Comparison of ENCODE assay signal across 8 mouse cellular contexts in genomic region chr11:120712771-120713568, GRCm38 (mm10). TPM values are rescaled to one million over a fixed set of nuclear protein-coding genes. Genes with fewer than 3 reads are reported as not detected.
DNase-seq lines count a peak whose midpoint lies in the region; ATAC-seq and TF ChIP-seq lines count a peak whose summit lies in the region.

No protein-coding gene starts in this region.

- peaks cover 44% of the 10 kb centered on the region for H3K36me3 ChIP-seq in forebrain, postnatal 0 days (ENCODE audit: insufficient read depth)
- peaks cover 8% of the 10 kb centered on the region for H3K36me3 ChIP-seq in hindbrain, postnatal 0 days (ENCODE audit: insufficient read depth, low read length)
- peaks cover 65% of the 10 kb centered on the region for H3K36me3 ChIP-seq in liver, embryonic 12.5 days

- peak overlapping the region; percentile 51 for H3K27ac ChIP-seq in forebrain, postnatal 0 days (ENCODE audit: low read depth, low read length)
- peak overlapping the region; percentile 75 for H3K27ac ChIP-seq in hindbrain, postnatal 0 days
- peak overlapping the region; percentile 77 for H3K27ac ChIP-seq in liver, embryonic 12.5 days

- peak; percentile 56 for DNase-seq in urinary bladder, postnatal 14 days (ENCODE audit: low spot score)
- DNase-seq in urinary bladder, adult 18-20 months (ENCODE audit: low spot score in 2 of 2): no peak
- DNase-seq in cerebellum, adult 18-20 months: peak; percentile 49 to 58
- DNase-seq in forebrain, postnatal 0 days: peak; percentile 58
- peak; percentile 49 for DNase-seq in hindbrain, postnatal 0 days (ENCODE audit: low spot score)
- peak; percentile 84 for DNase-seq in neural tube, embryonic 10.5 days (ENCODE audit: extremely low spot score, low spot score)
- DNase-seq in thymus, postnatal 10 days (ENCODE audit: low spot score in 2 of 2): peak; percentile 47 to 70

- H3K4me3 ChIP-seq in forebrain, postnatal 0 days (ENCODE audit: low read depth, low read length): peak overlapping the region; percentile 54
- peak overlapping the region; percentile 51 for H3K4me3 ChIP-seq in hindbrain, postnatal 0 days (ENCODE audit: low read length)
- peak overlapping the region; percentile 75 for H3K4me3 ChIP-seq in liver, embryonic 12.5 days

- peak overlapping the region; percentile 98 for H3K4me2 ChIP-seq in forebrain, postnatal 0 days (ENCODE audit: low read depth)
- peak overlapping the region; percentile 83 for H3K4me2 ChIP-seq in hindbrain, postnatal 0 days (ENCODE audit: low read depth, low read length)
- peak overlapping the region; percentile 99 for H3K4me2 ChIP-seq in liver, embryonic 12.5 days

- H3K9me3 ChIP-seq in forebrain, postnatal 0 days (ENCODE audit: low read length): no peaks in the 10 kb centered on the region
- H3K9me3 ChIP-seq in hindbrain, postnatal 0 days (ENCODE audit: low read length): no peaks in the 10 kb centered on the region
- H3K9me3 ChIP-seq in liver, embryonic 12.5 days (replicated peaks): no peaks in the 10 kb centered on the region

- no peaks in the 10 kb centered on the region for H3K27me3 ChIP-seq in forebrain, postnatal 0 days (ENCODE audit: insufficient read depth, low read length)
- no peaks in the 10 kb centered on the region for H3K27me3 ChIP-seq in hindbrain, postnatal 0 days (ENCODE audit: insufficient read depth, low read length)
- no peaks in the 10 kb centered on the region for H3K27me3 ChIP-seq in liver, embryonic 12.5 days (replicated peaks)

- H3K9ac ChIP-seq in forebrain, postnatal 0 days: peak overlapping the region; percentile 45
- H3K9ac ChIP-seq in hindbrain, postnatal 0 days (replicated peaks; ENCODE audit: low read length): peak overlapping the region; percentile 51
- H3K9ac ChIP-seq in liver, embryonic 12.5 days: peak overlapping the region; percentile 83

- peak; percentile 72 for TF ChIP-seq CTCF in forebrain, postnatal 0 days (IDR thresholded peaks at IDR 0.05; ENCODE audit: low read depth)
- TF ChIP-seq CTCF in hindbrain, postnatal 0 days (IDR thresholded peaks at IDR 0.05; ENCODE audit: low read depth): peak; percentile 77

- H3K4me1 ChIP-seq in forebrain, postnatal 0 days (ENCODE audit: insufficient read depth): peaks cover 16% of the 10 kb centered on the region; the same call in 1 of the 2 replicates
- H3K4me1 ChIP-seq in hindbrain, postnatal 0 days (ENCODE audit: insufficient read depth, low read length): peaks cover 16% of the 10 kb centered on the region
- H3K4me1 ChIP-seq in liver, embryonic 12.5 days: peaks cover 25% of the 10 kb centered on the region

- WGBS in forebrain, postnatal 0 days: 2% methylated on average over 38 of the region's 38 CpGs
- under 1% methylated on average over 38 of the region's 38 CpGs for WGBS in hindbrain, postnatal 0 days
- WGBS in liver, embryonic 12.5 days (ENCODE audit: insufficient replicate concordance): under 1% methylated on average over 38 of the region's 38 CpGs

- ATAC-seq in forebrain, postnatal 0 days: peak; percentile 17; the same call in 1 of the 2 replicates
- ATAC-seq in hindbrain, postnatal 0 days: peak; percentile 65
- peak; percentile 27 for ATAC-seq in liver, embryonic 12.5 days

RNA-seq across cellular contexts. Expression of gene Cenpx, which starts 0.6 kb away (rescaled TPM):
- total RNA-seq in forebrain, postnatal 0 days (2014; rRNA removed): 28.5 and 52.1 TPM in 2 replicates
- polyA plus RNA-seq in forebrain, postnatal 0 days (2015; fragmentation: Nextera tagmentation; extraction: Ambion mirVana): 91.3 and 114 TPM in 2 replicates
- total RNA-seq in hindbrain, postnatal 0 days (2014; rRNA removed): 57.6 and 78.6 TPM in 2 replicates
- polyA plus RNA-seq in hindbrain, postnatal 0 days (2015; fragmentation: Nextera tagmentation; extraction: Ambion mirVana): 99.7 and 100 TPM in 2 replicates
- 130 and 137 TPM in 2 replicates for polyA plus RNA-seq in liver, embryonic 12.5 days (2016; fragmentation: Nextera tagmentation; extraction: Ambion mirVana)

RNA-seq across cellular contexts. Expression of gene Lrrc45, which starts 0.8 kb away (rescaled TPM):
- 57.6 and 58.4 TPM in 2 replicates for total RNA-seq in forebrain, postnatal 0 days (2014; rRNA removed)
- 31.0 and 41.0 TPM in 2 replicates for polyA plus RNA-seq in forebrain, postnatal 0 days (2015; fragmentation: Nextera tagmentation; extraction: Ambion mirVana)
- total RNA-seq in hindbrain, postnatal 0 days (2014; rRNA removed): 35.4 and 49.1 TPM in 2 replicates
- 41.7 and 44.3 TPM in 2 replicates for polyA plus RNA-seq in hindbrain, postnatal 0 days (2015; fragmentation: Nextera tagmentation; extraction: Ambion mirVana)
- polyA plus RNA-seq in liver, embryonic 12.5 days (2016; fragmentation: Nextera tagmentation; extraction: Ambion mirVana): 23.3 and 23.6 TPM in 2 replicates

RNA-seq across cellular contexts. Expression of gene Rac3, which starts 8.3 kb away (rescaled TPM):
- total RNA-seq in forebrain, postnatal 0 days (2014; rRNA removed): 598 and 666 TPM in 2 replicates
- polyA plus RNA-seq in forebrain, postnatal 0 days (2015; fragmentation: Nextera tagmentation; extraction: Ambion mirVana): 681 and 697 TPM in 2 replicates
- 669 and 698 TPM in 2 replicates for total RNA-seq in hindbrain, postnatal 0 days (2014; rRNA removed)
- polyA plus RNA-seq in hindbrain, postnatal 0 days (2015; fragmentation: Nextera tagmentation; extraction: Ambion mirVana): 593 and 639 TPM in 2 replicates
- 2.8 and 3.1 TPM in 2 replicates for polyA plus RNA-seq in liver, embryonic 12.5 days (2016; fragmentation: Nextera tagmentation; extraction: Ambion mirVana)

RNA-seq across cellular contexts. Expression of gene Dcxr, which starts 14.1 kb away (rescaled TPM):
- total RNA-seq in forebrain, postnatal 0 days (2014; rRNA removed): 7.2 and 13.2 TPM in 2 replicates
- 11.2 and 12.7 TPM in 2 replicates for polyA plus RNA-seq in forebrain, postnatal 0 days (2015; fragmentation: Nextera tagmentation; extraction: Ambion mirVana)
- total RNA-seq in hindbrain, postnatal 0 days (2014; rRNA removed): 16.1 and 17.6 TPM in 2 replicates
- 20.2 and 21.3 TPM in 2 replicates for polyA plus RNA-seq in hindbrain, postnatal 0 days (2015; fragmentation: Nextera tagmentation; extraction: Ambion mirVana)
- polyA plus RNA-seq in liver, embryonic 12.5 days (2016; fragmentation: Nextera tagmentation; extraction: Ambion mirVana): 8.4 and 10.0 TPM in 2 replicates

RNA-seq across cellular contexts. Expression of gene Cbr2, which starts 18.9 kb away (rescaled TPM):
- 3.6 and 4.8 TPM in 2 replicates for total RNA-seq in forebrain, postnatal 0 days (2014; rRNA removed)
- 3.1 and 4.9 TPM in 2 replicates for polyA plus RNA-seq in forebrain, postnatal 0 days (2015; fragmentation: Nextera tagmentation; extraction: Ambion mirVana)
- 4.7 and 6.1 TPM in 2 replicates for total RNA-seq in hindbrain, postnatal 0 days (2014; rRNA removed)
- 3.5 and 4.0 TPM in 2 replicates for polyA plus RNA-seq in hindbrain, postnatal 0 days (2015; fragmentation: Nextera tagmentation; extraction: Ambion mirVana)
- 0.13 TPM in 1 of 2 replicates, not detected in the other for polyA plus RNA-seq in liver, embryonic 12.5 days (2016; fragmentation: Nextera tagmentation; extraction: Ambion mirVana)

Comparison
In these comparisons a context has a peak if more than half of its experiments do, and no peak if none do; other contexts are left out.
1. DNase-seq: peak in urinary bladder, postnatal 14 days (single experiment), cerebellum, adult 18-20 months (2 of 2), forebrain, postnatal 0 days (single experiment), hindbrain, postnatal 0 days (single experiment), neural tube, embryonic 10.5 days (single experiment) and thymus, postnatal 10 days (2 of 2); none in urinary bladder, adult 18-20 months (0 of 2).
2. RNA of gene Rac3, which starts 8.3 kb away (polyA plus RNA-seq): 681 to 697 TPM in forebrain, postnatal 0 days and 593 to 639 TPM in hindbrain, postnatal 0 days; 2.8 to 3.1 TPM in liver, embryonic 12.5 days; every median in the first group is over 100 times any median in the second.
3. Peak in every context shown above with its lines, with median percentiles within 50 percentile points of each other: ATAC-seq, H3K27ac ChIP-seq, H3K4me2 ChIP-seq, H3K4me3 ChIP-seq and H3K9ac ChIP-seq.